Mouse (Mus musculus) layer of hippocampus, adult 9-10 months (tissue): Measurements from ENCODE around the gene Ccnt1.

Source experiments
- DNase-seq: peaks from one replicate; pipeline ENCODE4 v3.0.0; 2022; ENCODE audit warnings: low spot score

The Ccnt1 gene

DNA sequence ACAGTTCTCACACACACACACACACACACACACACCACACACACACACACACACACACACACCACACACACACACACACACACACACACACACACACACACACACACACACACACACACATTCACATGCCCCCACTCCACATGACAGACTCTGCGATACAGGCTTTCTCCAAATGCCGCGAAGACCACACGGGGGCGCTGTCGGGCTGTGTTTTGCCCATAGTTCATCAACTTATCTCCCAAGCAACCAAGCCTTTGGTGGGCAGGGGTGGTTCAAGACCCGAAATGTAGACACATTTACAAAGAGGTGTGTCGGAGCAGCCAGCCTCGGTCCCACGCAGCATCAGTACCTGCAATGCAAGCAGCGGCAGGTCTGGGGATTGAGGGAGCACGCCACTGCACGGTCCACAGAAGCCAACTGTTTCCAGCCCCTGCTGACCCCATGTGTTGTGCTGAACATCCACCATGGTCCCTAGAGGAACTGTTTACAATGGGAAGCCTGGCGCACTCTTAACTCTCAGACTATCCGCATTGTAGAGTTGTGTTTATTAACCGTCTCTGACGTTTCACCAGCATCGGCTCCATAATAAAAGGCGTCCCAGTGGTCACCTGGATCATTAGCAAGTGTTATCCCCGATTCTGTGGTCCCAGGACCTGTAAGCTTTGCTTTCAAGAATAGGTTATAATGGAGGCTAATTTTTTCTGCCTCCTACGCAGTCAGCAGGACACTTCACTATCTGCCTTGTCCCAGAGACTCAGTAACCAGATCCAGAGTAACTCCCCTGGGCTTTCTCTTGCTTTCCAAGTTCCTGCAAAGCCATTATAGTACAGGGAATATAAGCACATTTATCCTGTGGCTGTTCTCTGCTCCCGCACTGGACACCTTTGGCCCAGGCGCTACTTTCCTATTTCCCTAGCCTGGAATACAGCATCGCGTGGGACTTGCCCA, 60.0 kb downstream of the Ccnt1 start:
- DNase-seq: no peak

DNA sequence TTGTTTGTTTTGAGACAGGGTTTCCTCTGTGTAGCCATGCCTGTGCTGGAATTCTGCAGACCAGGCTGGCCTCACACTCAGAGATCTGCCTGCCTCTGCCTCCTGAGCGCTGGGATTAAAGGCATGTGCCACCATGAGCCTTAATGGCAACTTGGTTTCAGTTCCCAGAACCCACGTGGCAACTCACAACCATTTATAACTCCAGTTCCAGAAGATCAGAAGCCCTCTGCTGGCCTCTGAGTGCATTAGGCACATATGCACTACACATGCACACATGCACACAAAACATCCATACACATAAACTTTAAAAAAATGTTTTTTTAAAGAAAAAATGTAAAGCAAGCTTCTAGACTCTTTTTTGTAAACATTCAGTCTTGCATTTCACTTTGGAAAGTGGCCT, 61.3 kb downstream of the Ccnt1 start:
- DNase-seq: no peak

DNA sequence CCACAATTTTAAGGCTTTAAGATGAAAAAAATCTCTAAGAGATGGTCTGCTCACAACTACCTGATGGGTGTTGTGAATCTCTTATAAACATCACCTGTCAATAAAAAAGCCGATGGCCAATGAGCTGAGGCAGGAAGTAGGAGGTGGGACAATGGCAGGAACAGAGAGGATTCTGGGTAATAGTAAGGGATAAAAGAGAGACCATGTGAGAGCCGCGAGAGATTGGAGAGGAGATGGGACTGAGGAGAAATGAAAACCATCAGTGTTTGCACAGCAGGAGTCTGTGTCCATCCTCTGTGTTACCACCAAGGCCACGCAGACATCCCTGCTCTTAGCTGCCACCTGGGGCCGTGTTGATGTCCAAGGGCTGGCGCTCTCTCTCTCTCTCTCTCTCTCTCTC, 63.4 kb downstream of the Ccnt1 start:
- DNase-seq: no peak

DNA sequence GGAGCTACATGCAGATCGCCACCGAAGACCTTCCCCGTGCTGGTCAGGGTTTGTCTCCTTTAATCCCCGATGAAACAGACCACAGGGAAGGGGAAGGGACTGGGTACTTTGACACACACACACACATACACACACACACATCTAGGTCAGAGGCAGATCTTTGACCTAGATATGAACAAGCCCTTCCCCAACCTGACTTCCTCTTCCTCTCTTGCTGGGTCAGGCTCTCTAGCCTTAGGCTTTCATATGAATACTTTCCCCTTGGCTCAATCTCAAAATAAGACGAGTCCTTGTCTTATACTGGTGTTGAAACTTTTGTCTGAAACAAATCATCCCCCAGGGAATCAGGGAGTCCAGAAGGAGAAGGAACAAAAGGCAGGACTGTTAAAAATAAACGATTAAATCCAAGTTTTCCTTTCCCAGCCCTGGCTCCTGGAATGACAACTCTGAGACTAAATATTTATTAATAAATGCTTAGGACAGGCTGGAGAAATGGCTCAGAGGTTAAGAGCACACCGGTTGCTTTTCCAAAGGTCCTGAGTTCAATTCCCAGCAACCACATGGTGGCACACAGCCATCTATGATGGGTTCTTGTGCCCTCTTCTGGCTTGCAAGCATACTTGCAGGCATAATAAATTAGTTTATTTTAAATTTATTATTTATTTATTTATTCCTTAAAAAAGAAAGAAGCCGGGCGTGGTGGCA, 64.3 kb downstream of the Ccnt1 start:
- DNase-seq: no peak

DNA sequence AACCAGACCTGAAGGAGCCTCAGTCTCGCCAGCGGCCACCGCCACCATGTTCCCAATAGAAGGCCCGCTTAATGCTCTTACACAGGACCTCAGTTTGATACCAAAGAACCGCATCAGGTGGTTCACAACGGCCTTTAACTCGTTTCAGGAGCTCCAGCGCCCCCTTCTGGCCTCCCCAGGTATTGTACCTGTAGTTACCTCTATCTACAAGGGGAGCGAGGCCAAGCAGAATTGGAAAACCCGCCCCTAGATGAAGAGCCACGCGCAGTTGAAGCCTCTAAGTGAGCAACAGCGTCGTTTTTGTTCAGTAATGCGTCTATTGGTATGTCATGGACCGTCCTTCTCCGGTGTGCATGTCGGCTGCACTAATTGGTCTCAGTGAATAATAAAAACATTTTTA, 66.2 kb downstream of the Ccnt1 start:
- DNase-seq: no peak

DNA sequence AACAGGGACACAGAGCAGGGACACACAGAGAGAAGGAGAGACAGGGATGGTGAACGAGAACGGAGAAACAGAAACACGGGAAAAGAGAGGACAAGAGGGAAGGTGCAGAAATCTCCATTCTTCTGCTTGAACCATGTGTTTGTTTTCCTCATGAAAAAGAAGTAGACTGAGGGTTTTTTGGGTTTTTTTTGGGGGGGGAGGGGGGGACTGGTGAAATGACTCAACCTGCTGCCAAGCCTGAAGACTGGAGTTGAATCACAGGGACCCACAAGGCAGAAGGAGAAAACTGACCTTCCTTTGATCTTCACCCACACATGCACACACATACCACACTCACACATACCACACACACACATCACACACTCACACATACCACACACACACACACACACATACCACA, 67.4 kb downstream of the Ccnt1 start:
- DNase-seq: no peak

DNA sequence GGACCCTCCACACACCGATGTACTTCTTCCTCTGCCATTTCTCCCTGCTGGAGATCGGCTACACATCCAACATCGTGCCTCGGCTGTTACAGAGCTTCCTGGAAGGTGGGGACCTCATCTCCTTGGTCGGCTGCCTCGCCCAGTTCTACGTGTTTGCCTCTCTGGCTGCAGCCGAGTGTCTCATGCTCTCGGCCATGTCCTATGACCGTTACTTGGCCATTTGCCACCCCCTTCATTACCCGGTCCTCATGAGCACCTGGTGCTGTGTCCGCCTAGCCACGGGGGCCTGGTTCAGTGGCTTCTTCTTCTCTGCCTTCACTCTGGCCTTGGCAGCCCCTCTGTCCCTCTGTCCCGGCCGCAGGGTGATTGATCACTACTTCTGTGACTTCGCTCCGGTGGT, 73.1 kb downstream of the Ccnt1 start:
- no peak for DNase-seq

DNA sequence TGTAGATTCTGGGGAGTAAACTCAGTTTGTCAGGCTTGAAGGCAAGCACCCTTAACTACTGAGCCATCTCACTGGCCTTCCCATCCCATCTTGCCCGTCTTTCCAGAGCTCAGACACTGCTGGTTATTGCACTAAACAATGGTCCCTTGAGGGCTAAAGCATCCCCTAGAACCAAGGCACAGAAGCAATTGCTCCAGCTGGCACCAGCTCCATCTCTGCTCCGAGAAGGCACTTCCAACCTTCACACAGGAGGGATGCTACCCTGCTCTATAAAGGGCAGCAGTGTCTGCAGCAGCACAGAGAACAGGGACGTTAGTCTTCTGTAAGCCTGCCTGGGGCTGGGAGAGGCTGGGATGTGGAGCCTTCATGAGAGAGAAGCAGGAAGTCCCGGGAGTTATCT, 78.6 kb downstream of the Ccnt1 start, which contains the start of gene Olfr279:
Olfr279 (plus strand) TSS at position 301 of the 400 bp plus-strand sequence.
- no peak for DNase-seq

DNA sequence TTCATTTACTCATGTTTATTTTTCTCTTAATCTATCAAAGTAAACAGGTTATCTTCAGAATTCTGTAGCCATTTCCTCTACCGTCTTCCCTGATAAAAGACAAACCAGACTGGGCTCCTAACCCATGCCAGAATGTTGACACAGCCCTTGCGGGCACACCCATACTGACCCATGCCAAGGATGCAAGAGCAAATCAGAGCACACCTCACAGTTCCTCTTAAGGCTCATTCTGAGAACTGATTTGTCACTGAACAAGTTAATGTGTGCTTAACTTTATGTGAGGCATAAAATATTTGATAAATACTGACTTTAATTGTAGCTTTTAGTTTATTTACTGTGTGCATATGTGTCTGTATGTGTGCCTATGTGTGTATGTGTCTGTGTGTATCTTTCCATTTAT, 79.4 kb downstream of the Ccnt1 start:
- DNase-seq: no peak
